Mouse (Mus musculus) midbrain, embryonic 12.5 days (tissue): ENCODE results near the gene Dynll2. TPM values are rescaled to one million over a fixed set of nuclear protein-coding genes. Genes with fewer than 3 reads are reported as not detected.
A peak's percentile ranks its signal among the peaks of the same experiment; 100 is the strongest.

Experiments used
- ATAC-seq: fragments of 200-750 bp; cut with Nextera tagmentation; 2 replicates; pipeline ENCODE4 v1.8.0; 2017; ENCODE audit warnings: low read depth, moderate TSS enrichment, moderate library complexity; ENCODE audit not compliant: low FRiP score
- H3K27ac ChIP-seq: fragments of 300-500 bp; sonication (generic); replicated peaks from 2 replicates; pipeline ENCODE4 v1.5.1; 2016; ENCODE audit warnings: mild to moderate bottlenecking
- H3K27me3 ChIP-seq: fragments of 300-500 bp; sonication (generic); 2 replicates; pipeline ENCODE4 v1.6.1; 2016; ENCODE audit warnings: mild to moderate bottlenecking
- H3K36me3 ChIP-seq: fragments of 300-500 bp; sonication (generic); 2 replicates; pipeline ENCODE4 v1.6.1; 2016
- H3K4me1 ChIP-seq: fragments of 300-500 bp; sonication (generic); 2 replicates; pipeline ENCODE4 v1.6.1; 2016
- H3K4me2 ChIP-seq: fragments of 300-500 bp; sonication (generic); replicated peaks from 2 replicates; pipeline ENCODE4 v1.6.1; 2016; ENCODE audit warnings: mild to moderate bottlenecking, moderate library complexity
- H3K4me3 ChIP-seq: fragments of 300-500 bp; sonication (generic); 2 replicates; pipeline ENCODE4 v1.5.1; 2016; ENCODE audit warnings: mild to moderate bottlenecking
- H3K9ac ChIP-seq: fragments of 300-500 bp; sonication (generic); replicated peaks from 2 replicates; pipeline ENCODE4 v1.6.1; 2016; ENCODE audit warnings: mild to moderate bottlenecking, moderate library complexity
- H3K9me3 ChIP-seq: fragments of 300-500 bp; sonication (generic); 2 replicates; pipeline ENCODE4 v1.6.1; 2016; ENCODE audit warnings: mild to moderate bottlenecking
- WGBS: fragments of 180-500 bp; shearing (Covaris S2); methylation state at CpG from one replicate; pipeline ENCODE4 v1.1.7; 2016; 5-methylcytosine and 5-hydroxymethylcytosine counted together
- polyA plus RNA-seq: library from polyadenylated mRNA; unstranded; fragments of >200 nt; fragmentation: Nextera tagmentation; extraction: Ambion mirVana; gene quantifications from 2 replicates; pipeline ENCODE4 v1.2.1, GENCODE M21; 2016

Gene Dynll2
- polyA plus RNA-seq, 1 experiment from 2014 or later = 40.8 TPM

- no peak overlapping the region for H3K9ac ChIP-seq
- no peak overlapping the region for H3K4me2 ChIP-seq
- WGBS = 89% methylated on average over 10 of the region's 10 CpGs
- no peaks in the 10 kb centered on the region for H3K9me3 ChIP-seq
- peaks cover 11% of the 10 kb centered on the region; the same call in 1 of the 2 replicates for H3K4me1 ChIP-seq
- H3K27ac ChIP-seq = no peak overlapping the region
- H3K27me3 ChIP-seq = no peaks in the 10 kb centered on the region
- no peak for ATAC-seq
- no peaks in the 10 kb centered on the region for H3K36me3 ChIP-seq
- H3K4me3 ChIP-seq = no peak overlapping the region
Observed at GRCm38 (mm10) chr11:88013632-88014031, 26.3 kb upstream of the Dynll2 start.

- Histone ChIP-seq H3K27me3 (no peaks in the 10 kb centered on the region), H3K27ac (no peak overlapping the region), H3K36me3 (no peaks in the 10 kb centered on the region), H3K9me3 (no peaks in the 10 kb centered on the region), H3K4me2 (no peak overlapping the region), H3K4me3 (no peak overlapping the region), H3K4me1 (peaks cover 11% of the 10 kb centered on the region; the same call in 1 of the 2 replicates), H3K9ac (no peak overlapping the region)
- ATAC-seq = no peak
- 94% methylated on average over 11 of the region's 11 CpGs for WGBS
Observed at GRCm38 (mm10) chr11:88012621-88013244, 25.4 kb upstream of the Dynll2 start.

GRCm38 (mm10) chr11:88011914-88012419 lies 24.6 kb upstream of the Dynll2 start:
- Histone ChIP-seq H3K27ac (no peak overlapping the region), H3K36me3 (no peaks in the 10 kb centered on the region), H3K27me3 (no peaks in the 10 kb centered on the region), H3K4me1 (peaks cover 11% of the 10 kb centered on the region; the same call in 1 of the 2 replicates), H3K4me3 (no peak overlapping the region), H3K4me2 (no peak overlapping the region), H3K9me3 (no peaks in the 10 kb centered on the region), H3K9ac (no peak overlapping the region)
- no peak for ATAC-seq
- WGBS = 85% methylated on average over 7 of the region's 7 CpGs

GRCm38 (mm10) chr11:88011208-88011913 lies 24.0 kb upstream of the Dynll2 start:
- 78% methylated on average over 11 of the region's 11 CpGs for WGBS
- H3K27me3 ChIP-seq = no peaks in the 10 kb centered on the region
- no peaks in the 10 kb centered on the region for H3K36me3 ChIP-seq
- no peak for ATAC-seq
- H3K4me1 ChIP-seq = peaks cover 11% of the 10 kb centered on the region; the same call in 1 of the 2 replicates
- no peak overlapping the region for H3K27ac ChIP-seq
- H3K9me3 ChIP-seq = no peaks in the 10 kb centered on the region
- H3K4me3 ChIP-seq = no peak overlapping the region
- H3K9ac ChIP-seq = no peak overlapping the region
- no peak overlapping the region for H3K4me2 ChIP-seq

- Histone ChIP-seq H3K4me2 (peak overlapping the region; percentile 32; the same call in 1 of the 2 replicates), H3K4me3 (no peak overlapping the region), H3K4me1 (peaks cover 11% of the 10 kb centered on the region; the same call in 1 of the 2 replicates), H3K36me3 (no peaks in the 10 kb centered on the region), H3K27ac (peak overlapping the region; percentile 35; the same call in 1 of the 2 replicates), H3K9ac (0 out of 2 replicates have a peak overlapping the region, but pooled peaks have one; percentile 11), H3K9me3 (no peaks in the 10 kb centered on the region; the same call in 1 of the 2 replicates), H3K27me3 (no peaks in the 10 kb centered on the region)
- WGBS = 23% methylated on average over 16 of the region's 16 CpGs
- ATAC-seq = no peak
Observed at GRCm38 (mm10) chr11:88009542-88010190, 22.3 kb upstream of the Dynll2 start.

- WGBS = 50% methylated on average over 1 of the region's 1 CpGs
- no peak for ATAC-seq
- H3K4me3 ChIP-seq = no peak overlapping the region
Observed at GRCm38 (mm10) chr11:88008641-88009040, 21.3 kb upstream of the Dynll2 start.

GRCm38 (mm10) chr11:88004123-88004522 lies 16.8 kb upstream of the Dynll2 start:
- Histone ChIP-seq H3K9ac (no peak overlapping the region), H3K36me3 (peaks cover 14% of the 10 kb centered on the region; the same call in 1 of the 2 replicates), H3K27ac (no peak overlapping the region), H3K27me3 (no peaks in the 10 kb centered on the region), H3K4me1 (no peaks in the 10 kb centered on the region; the same call in 1 of the 2 replicates), H3K9me3 (peaks cover 7% of the 10 kb centered on the region), H3K4me3 (no peak overlapping the region), H3K4me2 (no peak overlapping the region)
- 73% methylated on average over 2 of the region's 2 CpGs for WGBS
- ATAC-seq = no peak

More at GRCm38 (mm10) chr11:88008641-88009040, 21.3 kb upstream of the Dynll2 start:
- H3K9ac ChIP-seq = no peak overlapping the region
- H3K36me3 ChIP-seq = no peaks in the 10 kb centered on the region
- no peaks in the 10 kb centered on the region for H3K27me3 ChIP-seq
- H3K9me3 ChIP-seq = no peaks in the 10 kb centered on the region; the same call in 1 of the 2 replicates
- no peak overlapping the region for H3K27ac ChIP-seq
- H3K4me2 ChIP-seq = no peak overlapping the region
- peaks cover 11% of the 10 kb centered on the region; the same call in 1 of the 2 replicates for H3K4me1 ChIP-seq

- H3K9me3 ChIP-seq = peaks cover 7% of the 10 kb centered on the region
- H3K27me3 ChIP-seq = no peaks in the 10 kb centered on the region
- WGBS = 75% methylated on average over 4 of the region's 4 CpGs
- H3K4me3 ChIP-seq = no peak overlapping the region
- H3K27ac ChIP-seq = no peak overlapping the region
- H3K9ac ChIP-seq = no peak overlapping the region
- H3K4me2 ChIP-seq = no peak overlapping the region
- H3K36me3 ChIP-seq = peaks cover 14% of the 10 kb centered on the region; the same call in 1 of the 2 replicates
- no peak for ATAC-seq
- no peaks in the 10 kb centered on the region for H3K4me1 ChIP-seq
Observed at GRCm38 (mm10) chr11:88002738-88003137, 15.4 kb upstream of the Dynll2 start.

GRCm38 (mm10) chr11:87999751-88000150 lies 12.4 kb upstream of the Dynll2 start:
- Histone ChIP-seq H3K27ac (no peak overlapping the region), H3K9ac (no peak overlapping the region), H3K9me3 (peaks cover 7% of the 10 kb centered on the region; the same call in 1 of the 2 replicates), H3K27me3 (no peaks in the 10 kb centered on the region), H3K36me3 (peaks cover 14% of the 10 kb centered on the region; the same call in 1 of the 2 replicates), H3K4me1 (no peaks in the 10 kb centered on the region), H3K4me2 (no peak overlapping the region), H3K4me3 (no peak overlapping the region)
- ATAC-seq = no peak
- WGBS = 92% methylated on average over 5 of the region's 5 CpGs

- ATAC-seq = no peak
- H3K27me3 ChIP-seq = no peaks in the 10 kb centered on the region
- H3K9ac ChIP-seq = no peak overlapping the region
- H3K9me3 ChIP-seq = no peaks in the 10 kb centered on the region
- no peaks in the 10 kb centered on the region for H3K36me3 ChIP-seq
- no peak overlapping the region for H3K4me3 ChIP-seq
- H3K27ac ChIP-seq = no peak overlapping the region
- H3K4me1 ChIP-seq = peaks cover 5% of the 10 kb centered on the region; the same call in 1 of the 2 replicates
- 61% methylated on average over 4 of the region's 4 CpGs for WGBS
- H3K4me2 ChIP-seq = no peak overlapping the region
Observed at GRCm38 (mm10) chr11:87991806-87992205, 4.5 kb upstream of the Dynll2 start.

GRCm38 (mm10) chr11:87987861-87988260 lies 528 bp upstream of the Dynll2 start:
- WGBS = 63% methylated on average over 11 of the region's 11 CpGs
- no peak overlapping the region; the same call in none of the 2 replicates for H3K9ac ChIP-seq
- H3K4me1 ChIP-seq = peaks cover 35% of the 10 kb centered on the region
- H3K36me3 ChIP-seq = peaks cover 10% of the 10 kb centered on the region
- H3K27ac ChIP-seq = peak overlapping the region; percentile 98
- peak overlapping the region; percentile 93 for H3K4me2 ChIP-seq
- no peaks in the 10 kb centered on the region for H3K9me3 ChIP-seq
- ATAC-seq = no peak
- peak overlapping the region; percentile 89; the same call in 1 of the 2 replicates for H3K4me3 ChIP-seq
- H3K27me3 ChIP-seq = no peaks in the 10 kb centered on the region
